Mouse (Mus musculus) cerebellum, adult 8-10 months (tissue): Measurements from ENCODE around the gene Castor2.
A peak's percentile ranks its signal among the peaks of the same experiment; 100 is the strongest.

Experiments used
- DNase-seq: peaks from one replicate; pipeline ENCODE4 v3.0.0; 2022

The Castor2 gene

DNA sequence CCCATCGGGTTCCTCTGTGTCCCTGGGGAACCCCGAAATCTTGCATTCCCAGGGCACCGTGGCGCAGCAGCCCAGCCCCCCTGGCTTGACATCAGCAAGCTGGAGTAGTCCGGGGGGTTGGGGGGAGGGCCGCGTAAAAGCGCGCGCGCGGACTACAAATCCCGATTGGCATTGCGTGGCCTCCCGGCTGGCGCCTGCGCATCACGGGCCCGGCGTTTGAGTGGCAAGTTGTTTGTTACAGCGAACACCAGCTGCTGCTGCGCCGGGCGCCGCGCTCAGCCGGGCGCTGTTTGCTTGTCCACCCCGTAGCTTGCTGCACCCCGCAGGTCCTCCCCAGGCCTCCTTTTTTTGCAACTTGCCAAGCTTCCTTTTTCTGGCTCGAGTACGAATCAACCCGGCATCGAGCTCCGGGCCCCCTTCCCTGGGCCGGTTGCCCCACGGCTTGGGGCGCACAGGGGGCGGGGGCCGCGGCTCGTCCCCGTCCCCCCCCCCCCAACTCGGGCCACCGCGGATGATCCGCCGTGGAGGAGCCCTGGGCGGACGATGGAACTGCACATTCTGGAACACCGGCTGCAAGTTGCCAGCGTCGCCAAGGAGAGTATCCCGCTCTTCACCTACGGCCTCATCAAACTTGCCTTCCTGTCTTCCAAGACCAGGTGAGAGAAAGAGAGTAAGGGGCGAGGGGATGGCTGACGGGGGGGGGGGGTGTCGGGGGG is at the start of gene Castor2:
Gene Castor2, plus strand, starts transcription at position 216 of the 716 bp plus-strand sequence.
- DNase-seq: peak; percentile 93

DNA sequence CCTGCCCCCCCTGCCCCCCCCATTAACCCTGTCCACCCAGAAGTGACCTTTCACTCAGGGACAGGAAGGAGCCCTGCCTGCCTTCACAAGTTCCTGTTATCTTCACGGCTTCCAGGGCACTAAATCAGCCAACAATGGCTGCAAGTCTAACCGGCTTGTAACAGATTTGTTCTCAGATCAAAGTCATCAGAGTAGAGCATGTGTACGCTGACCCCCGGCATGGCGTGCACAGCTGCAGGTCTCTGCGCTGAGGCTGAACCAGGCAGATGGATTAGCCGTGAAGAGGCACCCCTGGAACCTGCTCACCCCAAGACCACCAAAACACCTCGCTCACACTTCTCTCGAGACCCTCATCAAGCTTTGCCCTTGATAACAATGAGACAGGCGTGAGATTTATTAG is 48.8 kb upstream of the Castor2 start:
- no peak for DNase-seq

DNA sequence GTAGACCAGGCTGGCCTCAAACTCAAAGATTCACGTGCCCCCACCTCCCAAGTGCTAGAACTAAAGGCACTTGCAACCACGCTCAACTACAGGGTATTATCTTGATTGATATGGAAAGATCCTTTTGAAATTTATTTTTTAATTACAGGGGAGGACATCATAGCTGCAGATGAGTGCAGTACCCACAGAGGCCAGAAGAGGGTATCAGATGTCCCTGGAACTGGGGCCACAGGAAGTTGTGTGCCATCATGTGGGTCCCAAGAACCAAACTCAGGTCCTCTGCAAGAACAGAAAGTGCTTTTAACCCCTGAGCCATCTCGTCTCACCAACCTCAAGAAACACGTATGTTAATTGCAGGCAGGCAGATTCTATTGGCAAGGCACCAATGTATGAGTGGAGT is 46.9 kb upstream of the Castor2 start:
- no peak for DNase-seq

DNA sequence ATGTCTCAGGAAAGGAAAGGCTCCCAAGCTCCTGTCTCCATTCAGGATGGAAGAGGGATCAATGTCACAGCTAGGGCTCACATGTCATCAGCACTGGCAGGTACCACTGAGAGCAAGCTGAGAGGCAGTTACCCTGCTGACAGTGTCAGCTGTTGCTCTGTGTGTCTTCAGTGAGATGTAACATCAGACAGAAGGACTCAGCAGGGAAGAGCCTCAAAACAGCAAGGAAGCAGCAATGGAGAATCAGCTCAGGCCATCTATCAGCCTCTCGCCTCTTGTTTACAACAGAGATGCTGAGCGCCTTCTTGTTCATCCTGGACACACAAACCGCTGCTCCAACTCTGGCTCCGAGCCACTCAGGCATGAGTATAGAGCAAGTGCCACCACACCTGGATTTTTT is 45.0 kb upstream of the Castor2 start:
- DNase-seq: peak; percentile 58

DNA sequence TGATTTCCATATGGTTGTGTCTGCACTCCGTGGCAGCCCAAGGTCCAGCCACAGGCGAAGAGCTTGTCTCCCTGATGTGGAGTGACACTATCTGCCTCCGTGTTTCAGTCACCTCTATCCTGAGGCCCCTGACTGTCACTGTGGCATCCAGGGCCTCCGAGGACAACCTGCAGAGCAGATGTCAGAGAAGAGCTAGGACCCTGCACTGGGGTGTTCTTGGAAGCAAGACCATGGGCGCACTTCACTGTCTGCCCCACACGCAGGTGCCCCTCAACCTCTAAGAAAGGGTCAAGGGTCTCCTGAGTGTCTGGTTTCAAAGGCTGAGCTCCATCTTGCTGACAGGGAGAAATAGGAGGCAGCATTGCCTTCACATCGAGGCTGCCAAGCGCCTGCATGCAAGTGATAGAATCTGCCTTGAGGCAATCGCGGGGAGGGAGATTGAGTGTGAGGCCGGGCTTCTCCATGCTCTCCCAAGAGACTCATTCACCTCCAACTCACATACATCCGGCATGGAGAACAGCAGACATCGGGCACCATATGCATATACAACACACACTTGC is 40.6 kb upstream of the Castor2 start:
- DNase-seq: no peak

DNA sequence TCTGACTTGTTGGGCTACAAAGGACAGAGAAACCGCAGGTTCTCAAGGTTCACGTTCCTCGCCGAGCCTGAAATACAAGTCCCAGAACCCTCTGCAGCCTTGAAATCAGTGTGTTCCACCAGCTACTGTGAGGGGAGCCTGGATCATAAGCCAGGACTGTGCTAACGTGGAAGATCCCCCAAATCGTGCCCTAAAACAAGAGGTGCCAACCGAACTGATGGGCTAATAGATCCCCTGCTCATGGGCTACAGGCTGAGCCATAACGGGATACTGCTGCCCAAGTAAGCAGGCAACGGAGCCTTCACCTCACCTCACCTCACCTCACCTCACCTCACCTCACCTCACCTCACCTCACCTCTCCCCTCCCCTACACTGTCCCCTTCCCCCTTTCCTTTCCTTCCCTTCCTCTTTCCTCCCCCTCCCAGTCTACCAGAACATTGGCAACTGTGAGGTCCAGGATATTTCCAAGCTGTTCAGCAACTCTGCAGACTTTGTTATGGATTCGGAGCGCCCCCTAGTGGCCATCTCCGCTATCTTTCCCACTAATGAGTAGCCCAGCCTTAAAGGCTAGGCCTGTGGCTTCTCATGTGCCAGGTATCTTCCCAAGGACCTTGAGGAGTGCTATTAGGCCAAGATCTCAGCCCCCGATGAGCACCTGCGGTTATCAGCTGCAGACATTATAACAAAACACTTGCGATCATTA is 36.0 kb upstream of the Castor2 start:
- peak; percentile 93 for DNase-seq

DNA sequence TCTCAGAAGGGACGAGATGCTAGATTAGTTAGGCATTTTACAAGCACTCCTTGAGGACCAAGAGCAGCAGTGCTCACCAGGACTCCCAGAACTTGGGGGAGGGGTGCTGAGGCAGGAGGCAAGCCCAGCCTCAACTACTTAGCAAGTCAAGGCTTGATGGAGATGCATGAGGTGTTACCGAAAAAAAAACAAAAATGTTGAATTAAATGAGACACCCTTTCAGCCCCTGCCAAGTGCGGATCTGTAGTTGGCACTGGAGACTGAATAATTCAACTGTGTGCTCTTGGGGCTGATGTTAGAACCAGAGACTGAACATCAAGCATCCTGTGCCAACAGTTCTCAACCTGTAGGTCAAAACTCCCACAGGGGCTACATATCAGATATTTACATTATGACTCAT is 33.2 kb upstream of the Castor2 start:
- DNase-seq: no peak

DNA sequence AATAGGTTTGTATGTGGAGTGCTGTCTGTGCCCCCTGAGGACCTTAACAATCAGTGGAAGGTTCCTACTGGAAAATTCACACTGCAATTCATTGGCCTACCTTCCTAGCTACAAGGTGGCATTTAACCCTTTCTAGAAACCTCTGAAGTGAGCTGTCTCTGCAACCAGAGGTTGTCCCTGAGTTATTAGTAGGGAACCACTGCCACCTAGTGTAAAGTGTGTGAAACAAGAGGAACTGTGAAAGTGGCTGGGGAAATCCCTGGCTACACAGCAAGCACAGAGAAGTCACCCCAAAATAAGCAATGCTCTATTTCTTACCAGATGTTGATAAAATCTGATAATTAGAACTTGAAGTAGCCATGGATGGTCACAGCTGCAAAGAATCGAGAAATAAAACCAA is 31.6 kb upstream of the Castor2 start:
- DNase-seq: no peak

DNA sequence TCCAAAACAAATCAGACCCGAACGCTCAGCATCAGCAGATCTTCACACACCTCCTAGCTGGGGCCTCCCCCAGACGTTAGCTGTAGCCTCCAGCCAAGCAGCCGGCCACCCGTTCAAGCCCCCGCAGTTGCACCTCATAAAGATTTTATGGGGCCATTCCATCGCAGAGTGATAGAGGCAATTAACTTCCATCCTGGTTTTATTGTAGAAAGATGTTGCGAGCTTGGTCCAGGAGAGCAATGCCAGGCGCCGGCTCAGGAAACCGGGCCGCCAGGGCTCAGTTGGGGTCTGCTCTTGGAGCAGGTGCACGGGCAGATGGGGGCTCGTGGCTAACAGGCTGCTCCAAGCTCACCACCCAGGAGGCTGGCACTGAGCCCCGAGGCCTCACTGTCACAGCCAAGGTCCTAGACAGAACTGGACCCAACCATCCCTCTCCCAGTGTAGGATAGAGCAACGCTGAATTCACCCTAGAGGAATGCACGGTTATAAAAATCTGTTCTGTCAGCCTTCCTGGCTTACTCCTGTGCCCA is 25.9 kb upstream of the Castor2 start:
- peak; percentile 94 for DNase-seq

DNA sequence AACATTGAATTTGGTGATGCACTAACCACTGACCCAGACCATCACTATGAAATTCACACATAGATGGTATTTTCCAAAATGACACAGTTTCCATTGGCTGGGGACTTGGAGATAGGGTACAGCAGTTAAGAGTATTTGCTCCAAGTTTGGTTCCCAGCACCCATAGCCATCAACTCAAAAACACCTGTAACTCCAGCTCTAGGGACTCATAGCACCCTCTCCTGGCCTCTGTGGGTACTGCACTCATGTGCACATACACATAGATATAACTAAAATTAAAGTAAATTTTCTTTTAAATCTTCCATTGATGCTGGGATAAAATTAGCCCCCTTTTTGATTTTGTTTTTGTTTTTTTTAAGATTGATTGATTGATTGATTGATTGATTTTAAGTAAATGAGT is 25.1 kb upstream of the Castor2 start:
- no peak for DNase-seq

DNA sequence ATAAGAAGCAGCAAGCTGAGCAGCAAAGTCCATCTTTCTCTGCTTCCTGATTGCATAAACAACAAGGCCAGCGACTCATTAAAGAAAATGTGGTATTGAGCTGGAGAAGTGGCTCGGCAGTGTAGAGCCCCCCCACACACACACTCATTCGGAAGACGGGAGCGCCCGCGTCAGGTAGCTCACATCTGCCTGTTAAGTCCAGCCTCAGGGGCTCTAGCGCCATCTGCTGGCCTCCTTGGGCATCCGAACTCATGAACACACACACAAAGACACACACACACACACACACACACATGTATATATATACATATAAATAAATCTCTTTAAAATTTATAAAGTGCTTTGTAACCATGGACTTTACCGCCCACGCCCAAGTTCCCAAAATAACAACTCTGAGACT is 23.3 kb upstream of the Castor2 start:
- DNase-seq: no peak

DNA sequence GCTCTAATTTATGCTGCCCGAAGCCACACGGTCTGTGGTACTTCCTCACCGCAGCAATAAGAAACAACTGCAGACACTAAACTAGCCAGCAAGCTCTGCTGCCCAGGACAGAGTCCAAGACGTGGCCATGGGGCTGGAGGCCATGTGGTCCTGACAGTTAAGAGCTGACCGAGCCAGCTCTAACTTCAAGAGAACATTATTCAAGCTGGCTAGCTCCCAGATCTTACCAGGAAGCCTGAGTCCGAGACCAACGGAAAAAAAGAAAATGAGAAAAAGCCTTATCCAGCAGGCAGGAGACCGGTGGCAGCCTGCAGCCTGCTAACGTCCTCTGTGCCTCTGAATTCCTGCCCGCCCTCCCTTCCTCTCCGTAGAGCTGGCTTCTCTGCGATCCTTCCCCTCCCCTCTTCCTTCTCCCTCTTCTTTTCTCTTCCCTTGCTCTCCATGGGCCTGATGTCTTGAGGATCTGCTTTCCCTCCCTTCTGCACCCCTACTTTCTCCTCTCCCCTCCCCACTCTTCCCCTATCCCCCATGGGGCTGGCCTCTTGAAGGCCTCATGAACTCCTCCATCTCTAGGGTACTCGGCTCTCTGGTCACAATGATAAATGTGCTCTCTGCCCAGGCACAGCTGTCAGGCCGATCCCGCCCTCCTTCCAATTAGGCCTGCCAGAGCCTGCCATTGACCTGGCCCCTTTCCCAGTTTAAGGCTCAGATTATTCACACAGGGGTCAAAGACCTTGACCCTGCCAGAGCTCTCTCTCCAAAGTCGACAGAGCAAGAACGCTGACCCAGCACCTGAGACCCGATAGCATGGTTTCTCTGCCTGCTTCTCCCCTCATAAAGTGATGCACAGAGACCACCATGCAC is 18.6 kb upstream of the Castor2 start:
- DNase-seq: no peak

DNA sequence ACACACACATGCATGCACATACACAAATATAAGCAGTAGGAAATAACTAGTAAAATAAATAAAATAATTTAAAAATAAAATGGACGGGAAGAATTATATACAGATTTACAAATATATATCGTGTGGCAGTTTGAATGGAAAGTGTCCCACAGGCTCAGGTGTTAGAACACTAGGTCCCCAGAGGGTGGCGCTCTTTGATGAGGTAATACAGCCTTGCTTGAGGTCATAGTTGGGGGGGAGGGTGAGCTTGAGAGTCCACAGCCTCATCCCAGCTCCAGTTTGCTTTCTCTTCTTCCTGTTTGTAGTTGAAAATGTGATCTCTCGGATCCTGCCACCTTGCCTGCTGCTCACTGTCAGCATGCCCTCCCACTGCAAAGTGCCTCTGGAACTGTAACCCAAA is 14.3 kb upstream of the Castor2 start:
- DNase-seq: no peak

DNA sequence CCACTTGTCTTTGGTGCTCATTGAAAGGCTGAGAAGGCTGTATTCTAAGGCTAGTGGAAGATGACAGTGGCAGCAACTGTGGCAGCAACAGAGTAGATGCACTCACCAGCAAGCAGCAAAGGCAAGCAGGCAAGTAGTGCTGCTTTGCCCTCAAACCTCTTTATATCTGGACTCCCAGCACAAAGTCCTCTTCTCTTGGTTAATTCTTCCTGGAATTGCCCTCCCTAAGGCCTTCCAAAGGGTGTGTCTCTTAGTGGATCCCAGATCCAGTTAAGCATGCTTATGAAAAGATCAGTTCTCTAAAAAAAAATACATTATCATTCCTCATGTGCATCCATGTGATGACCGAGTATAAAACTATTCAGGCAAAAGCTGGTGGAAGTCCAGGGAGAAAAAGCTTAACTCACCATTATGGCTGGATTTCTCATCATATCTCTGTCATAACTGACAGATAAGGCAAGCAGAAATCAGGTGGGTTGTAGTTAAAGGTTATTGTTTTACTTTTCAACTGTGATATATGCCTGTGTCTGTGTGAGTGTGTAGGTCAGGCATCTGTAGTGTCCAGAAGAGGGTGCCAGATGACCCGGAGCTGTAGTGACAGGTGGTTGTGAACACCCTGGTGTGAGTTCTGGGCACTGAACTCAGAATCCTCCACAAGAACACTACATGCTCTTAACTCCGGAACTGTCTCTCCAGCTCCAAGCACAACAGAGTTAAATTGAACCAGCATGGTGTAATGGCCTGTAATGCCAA is 13.4 kb upstream of the Castor2 start:
- no peak for DNase-seq

DNA sequence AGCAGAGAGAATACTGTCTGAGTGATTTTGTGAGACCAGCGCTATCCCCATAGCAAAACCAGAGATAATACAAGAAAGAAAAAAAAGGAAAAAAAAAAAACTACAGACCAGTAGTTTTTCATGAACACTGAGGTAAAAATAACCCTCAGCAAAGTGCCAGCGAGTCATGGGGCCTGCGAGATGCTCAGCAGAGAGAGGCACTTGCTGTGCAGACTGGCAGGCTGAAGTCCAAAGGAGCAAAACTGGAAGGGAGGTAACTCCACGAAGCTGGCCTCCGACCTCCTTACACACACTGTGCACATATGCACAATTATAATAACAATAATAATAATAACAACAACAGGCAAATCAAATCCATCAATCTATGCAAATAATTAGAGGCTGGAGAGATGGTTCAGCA is 12.3 kb upstream of the Castor2 start:
- DNase-seq: peak; percentile 37

DNA sequence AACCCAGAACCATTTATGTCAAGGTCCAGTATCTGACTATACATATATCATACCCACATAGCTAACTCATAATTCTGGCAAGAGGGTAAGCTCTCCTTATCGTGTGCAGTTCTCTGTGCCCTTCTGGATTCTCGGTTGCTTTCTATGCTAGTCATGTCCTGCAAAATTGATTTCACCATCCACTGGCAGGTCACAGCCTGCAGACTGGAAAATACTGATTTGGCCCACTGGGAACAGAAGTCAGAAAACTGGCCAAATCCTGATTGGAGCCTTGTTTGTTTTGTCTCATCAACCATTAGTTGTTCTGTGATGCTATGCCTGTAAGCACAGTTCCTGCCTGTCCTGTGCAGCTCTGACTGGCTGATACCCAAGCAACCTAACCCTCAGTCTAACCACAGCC is 3.7 kb upstream of the Castor2 start:
- DNase-seq: no peak

DNA sequence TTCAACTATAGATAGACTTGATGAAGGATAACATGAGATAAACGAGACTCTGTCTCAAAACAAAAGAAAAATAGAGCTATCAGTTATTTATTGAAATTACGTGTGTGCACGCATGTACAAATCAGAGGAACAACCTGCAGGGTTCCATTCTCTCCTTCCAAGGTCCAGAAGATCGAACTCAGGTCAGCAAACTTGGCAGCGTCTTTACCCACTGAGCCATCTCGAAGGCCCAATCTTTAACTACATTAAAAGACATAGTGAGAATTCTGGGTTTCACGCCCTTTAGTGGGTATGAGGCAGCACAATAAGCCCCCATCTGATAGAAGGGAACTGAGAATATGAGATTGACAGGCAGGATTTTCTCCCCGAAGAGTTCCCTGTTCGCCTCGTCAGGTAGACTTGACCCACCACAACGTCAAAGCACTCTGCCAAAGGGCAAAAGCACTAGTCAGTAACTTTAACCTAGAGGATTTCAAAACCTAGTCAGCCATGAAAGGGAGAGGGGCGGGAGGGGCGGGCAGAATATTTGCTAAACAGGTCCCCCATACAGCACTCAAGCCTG is 1.1 kb upstream of the Castor2 start:
- DNase-seq: no peak

DNA sequence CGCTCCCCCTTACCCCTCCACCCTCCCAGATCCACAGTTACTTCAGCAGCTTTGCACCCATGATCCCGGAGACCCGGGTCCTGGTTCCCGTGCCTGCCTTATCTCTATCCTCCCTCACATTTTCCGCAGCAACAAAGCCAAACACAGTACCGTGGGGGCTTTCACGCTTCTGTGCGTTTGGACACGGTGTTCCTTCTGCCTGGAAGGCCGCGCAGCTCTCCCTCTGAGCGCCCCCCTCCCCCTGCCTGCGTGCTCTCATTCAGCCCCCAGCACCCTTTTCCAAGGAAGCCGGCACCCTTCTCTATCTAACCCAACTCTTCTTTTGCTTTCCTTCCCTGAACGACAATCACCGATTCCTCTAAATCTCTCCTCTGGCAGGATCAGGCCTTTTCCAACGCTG is 535 bp upstream of the Castor2 start:
- no peak for DNase-seq

DNA sequence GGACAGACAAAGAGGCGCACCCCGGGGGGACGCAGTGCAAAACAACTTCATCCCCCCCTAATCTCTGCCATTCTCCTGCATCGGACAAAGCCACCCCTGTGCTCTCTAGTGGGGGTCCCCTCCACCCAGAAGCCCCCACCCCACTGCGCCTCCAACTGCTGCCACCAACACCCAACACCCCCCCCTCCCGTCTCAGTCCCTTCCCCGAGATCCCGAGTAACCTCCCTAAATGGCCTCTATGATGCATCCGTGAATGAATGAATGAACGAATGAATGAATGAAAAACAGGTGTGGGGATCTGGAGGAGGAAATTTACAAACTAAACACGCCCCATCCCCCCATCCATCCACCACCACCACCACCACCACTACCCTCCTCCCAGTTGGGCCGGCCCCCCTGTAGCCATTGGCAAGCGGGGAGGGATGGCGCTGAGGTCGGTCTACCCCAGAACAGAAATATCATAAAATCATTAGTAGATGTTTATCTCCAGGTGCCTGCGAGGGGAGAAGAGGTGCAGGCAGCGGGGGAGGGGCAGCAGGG is 791 bp downstream of the Castor2 start:
- peak; percentile 22 for DNase-seq

DNA sequence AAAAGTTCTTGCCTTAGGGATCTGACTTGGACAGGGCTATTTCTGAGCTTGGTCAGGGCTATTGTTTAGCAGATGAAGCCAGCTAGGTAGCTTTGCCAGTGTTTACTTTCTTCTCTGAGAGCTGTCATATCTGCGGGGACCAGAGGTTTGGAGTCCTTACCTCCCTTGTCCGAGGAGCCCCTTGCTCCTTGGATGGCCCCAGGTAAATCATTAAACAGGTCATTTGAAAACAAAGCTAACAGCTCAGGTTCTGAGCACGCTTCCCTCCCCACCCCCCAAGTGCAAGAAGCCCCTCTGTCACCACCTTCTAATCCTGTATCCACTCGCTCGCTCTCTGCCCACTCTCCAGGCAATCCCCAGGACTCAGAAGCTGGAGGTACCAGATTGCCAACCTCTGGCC is 1.8 kb downstream of the Castor2 start:
- DNase-seq: no peak

DNA sequence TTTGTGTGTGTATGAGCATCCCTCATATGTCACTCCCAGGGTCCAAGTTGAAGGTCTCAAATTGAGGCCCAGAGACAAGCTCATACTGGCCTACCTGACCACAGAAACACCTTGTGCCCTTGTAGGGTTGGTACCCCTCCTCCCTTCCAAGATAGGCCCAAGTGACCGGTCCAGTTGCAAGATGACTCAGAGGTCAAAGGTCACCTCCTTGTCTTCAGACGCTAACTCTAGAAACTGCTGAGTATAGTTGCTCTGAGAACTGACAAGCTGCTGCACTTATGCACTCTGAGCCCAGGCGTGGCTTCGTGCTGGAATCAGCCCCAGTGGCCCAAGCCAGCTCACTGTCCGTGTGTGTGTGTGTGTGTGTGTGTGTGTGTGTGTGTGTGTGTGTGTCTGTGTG is 2.4 kb downstream of the Castor2 start:
- no peak for DNase-seq

DNA sequence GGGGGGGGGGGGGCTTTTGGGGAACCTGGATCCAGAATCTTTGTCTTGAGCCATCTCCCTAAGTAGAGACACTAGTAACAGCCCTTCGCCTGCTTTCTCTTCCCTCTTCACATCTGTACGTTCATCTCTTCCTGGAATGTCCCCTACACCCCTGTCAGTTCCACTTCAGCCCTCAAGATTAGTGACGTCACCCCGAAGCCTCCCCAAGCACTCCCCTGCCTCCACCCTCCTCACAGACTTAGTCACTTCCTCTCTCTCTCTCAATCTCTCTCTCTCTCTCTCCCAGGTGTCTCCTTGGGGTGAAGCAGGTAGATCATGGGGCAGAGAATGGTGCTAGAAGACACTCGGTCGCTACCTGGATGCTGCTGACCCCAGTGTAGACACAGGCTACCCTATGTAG is 3.2 kb downstream of the Castor2 start:
- no peak for DNase-seq
